Mouse (Mus musculus) kidney, postnatal 0 days (tissue): ENCODE measurements around the gene Gm8871. TPM values are rescaled to one million over a fixed set of nuclear protein-coding genes. Genes with fewer than 3 reads are reported as not detected.
"Not testable (repeated sequence)": the region's sequence is repeated elsewhere in the genome, so short reads cannot be mapped to it uniquely, and the experiment has no call there.

Source experiments
- ATAC-seq: fragments of 200-750 bp; cut with Nextera tagmentation; replicated peaks from 2 replicates; pipeline ENCODE4 v1.8.0; 2017; ENCODE audit warnings: low read depth, moderate number of reproducible peaks, moderate TSS enrichment, moderate library complexity; ENCODE audit not compliant: low FRiP score
- DNase-seq: peaks from one replicate; pipeline ENCODE4 v3.0.0-alpha.2; 2016; ENCODE audit warnings: low spot score
- H3K27ac ChIP-seq: fragments of 300-500 bp; sonication (generic); 2 replicates; pipeline ENCODE4 v1.5.1; 2014; ENCODE audit warnings: mild to moderate bottlenecking
- H3K27me3 ChIP-seq: fragments of 300-500 bp; sonication (generic); 2 replicates; pipeline ENCODE4 v1.6.1; 2014; ENCODE audit warnings: low read length, mixed read lengths; ENCODE audit not compliant: insufficient read depth
- H3K36me3 ChIP-seq: fragments of 300-500 bp; sonication (generic); 2 replicates; pipeline ENCODE4 v1.6.1; 2014; ENCODE audit warnings: low read length, mixed read lengths; ENCODE audit not compliant: insufficient read depth
- H3K4me1 ChIP-seq: fragments of 300-500 bp; sonication (generic); replicated peaks from 2 replicates; pipeline ENCODE4 v1.6.1; 2014; ENCODE audit warnings: antibody characterized with exemption, low read length, mixed read lengths; ENCODE audit not compliant: insufficient read depth
- H3K4me2 ChIP-seq: fragments of 300-500 bp; sonication (generic); 2 replicates; pipeline ENCODE4 v1.6.1; 2014; ENCODE audit warnings: mild to moderate bottlenecking, low read length, moderate library complexity, mixed read lengths
- H3K4me3 ChIP-seq: fragments of 300-500 bp; sonication (generic); replicated peaks from 2 replicates; pipeline ENCODE4 v1.5.1; 2014; ENCODE audit warnings: low read depth, low read length
- H3K9ac ChIP-seq: fragments of 300-500 bp; sonication (generic); 2 replicates; pipeline ENCODE4 v1.6.1; 2014; ENCODE audit warnings: low read depth, low read length
- H3K9me3 ChIP-seq: fragments of 300-500 bp; sonication (generic); replicated peaks from 2 replicates; pipeline ENCODE4 v1.6.1; 2016; ENCODE audit warnings: low read length, inconsistent platforms, mixed read lengths
- WGBS: fragments of 180-500 bp; shearing (Covaris S2); extraction: QIAGEN DNeasy Blood & Tissue Kit; methylation state at CpG from one replicate; pipeline ENCODE4 v1.1.7; 2014; 5-methylcytosine and 5-hydroxymethylcytosine counted together
- polyA plus RNA-seq: library from polyadenylated mRNA; unstranded; fragments of >200 nt; fragmentation: Nextera tagmentation; extraction: Ambion mirVana; gene quantifications from 2 replicates; pipeline ENCODE4 v1.2.1, GENCODE M21; 2015

Gene Gm8871
- polyA plus RNA-seq, result not detected in 2 replicates

DNA sequence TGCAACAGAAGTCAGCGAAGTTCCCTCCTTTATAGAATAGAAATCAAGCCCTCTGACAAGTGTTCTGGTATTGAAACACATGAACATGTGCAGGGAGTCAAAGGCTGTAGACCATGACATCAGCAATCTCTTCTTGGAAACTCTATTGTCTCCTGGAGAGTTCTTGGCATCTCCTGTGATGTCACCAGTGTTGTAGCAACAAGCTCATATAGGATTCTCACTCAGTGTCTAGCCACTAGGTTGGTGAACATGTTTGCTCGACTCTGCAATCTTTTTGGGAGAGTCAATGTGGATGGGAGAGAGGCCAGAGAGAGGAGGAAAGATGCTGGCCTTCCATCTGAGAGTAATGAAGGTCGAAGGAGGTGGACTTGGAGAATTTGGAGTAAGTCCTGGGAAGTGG is at the start of gene Gm8871, which contains the start of gene Gm8857:
TSS of gene Gm8871 (plus strand) at position 301 of the 400 bp plus-strand sequence.
TSS of gene Gm8857 (plus strand) at position 303 of the 400 bp plus-strand sequence.
- H3K9me3 ChIP-seq, H3K4me3 ChIP-seq, H3K36me3 ChIP-seq, H3K27ac ChIP-seq, H3K4me1 ChIP-seq, H3K4me2 ChIP-seq, H3K9ac ChIP-seq, DNase-seq, H3K27me3 ChIP-seq, ATAC-seq: not testable (repeated sequence)
- 53% methylated on average over 2 of the region's 3 CpGs for WGBS

DNA sequence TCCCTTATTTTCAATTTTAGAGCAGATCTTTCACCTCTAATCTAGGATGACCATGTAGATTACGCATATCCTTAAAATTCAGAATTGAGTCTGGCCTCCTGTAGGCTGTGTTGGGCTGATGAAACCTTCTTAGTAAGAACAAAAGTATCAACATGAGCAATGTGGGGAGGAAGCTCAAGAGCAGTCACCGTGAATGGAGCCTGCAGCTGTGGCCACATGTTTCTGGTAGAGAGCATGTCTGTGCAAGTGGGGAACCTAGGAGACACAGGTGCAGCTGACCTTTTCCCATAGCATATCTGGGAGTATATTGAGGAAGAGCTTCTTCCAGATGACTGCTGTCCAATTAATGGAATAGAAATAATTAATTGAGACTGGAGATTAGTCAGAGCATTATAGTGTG is 5.9 kb downstream of the Gm8871 start:
- H3K27ac ChIP-seq, H3K4me2 ChIP-seq, H3K4me3 ChIP-seq, ATAC-seq, H3K9ac ChIP-seq, DNase-seq, H3K4me1 ChIP-seq, H3K36me3 ChIP-seq, H3K27me3 ChIP-seq, H3K9me3 ChIP-seq: not testable (repeated sequence)
- WGBS, result 95% methylated on average over 2 of the region's 2 CpGs

DNA sequence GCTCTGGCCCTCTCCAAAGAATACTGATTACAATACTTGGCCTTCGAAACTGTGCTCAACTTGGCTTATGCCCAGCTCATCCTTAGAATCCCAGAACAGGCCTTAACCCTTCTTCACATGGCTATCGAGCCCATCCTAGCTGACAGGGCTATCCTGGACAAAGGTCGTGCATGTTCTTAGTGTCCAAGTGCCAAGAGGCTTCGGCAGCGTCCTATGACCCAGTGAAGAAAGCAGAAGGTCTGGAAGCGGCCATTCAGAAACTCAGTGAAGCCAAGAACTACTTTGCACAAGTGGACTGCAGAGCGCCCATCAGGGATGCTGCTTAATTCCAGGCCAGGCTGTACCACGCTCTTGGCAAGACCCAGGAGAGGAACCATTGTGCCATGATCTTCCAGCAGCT is 10.5 kb downstream of the Gm8871 start:
- not testable (repeated sequence) for H3K4me3 ChIP-seq, H3K9me3 ChIP-seq, H3K27ac ChIP-seq, H3K4me2 ChIP-seq, ATAC-seq, H3K9ac ChIP-seq, H3K36me3 ChIP-seq, H3K4me1 ChIP-seq, H3K27me3 ChIP-seq, DNase-seq
- WGBS, result 89% methylated on average over 5 of the region's 8 CpGs

Other genes starting within 250 kb of the Gm8871 start
- gene Gm8857, start within 50 bp of the Gm8871 start, polyA plus RNA-seq, result not detected in 2 replicates
- gene Gm8879, start 179.8 kb downstream of the Gm8871 start, polyA plus RNA-seq, result not detected in 2 replicates
- gene Gm5861, start 235.3 kb downstream of the Gm8871 start, polyA plus RNA-seq, result not detected in 2 replicates